Mouse (Mus musculus) MN1 (cell line): ENCODE results near the gene Zfp3.
"Not testable (repeated sequence)": the region's sequence is repeated elsewhere in the genome, so short reads cannot be mapped to it uniquely, and the experiment has no call there.

ENCODE experiments used
- DNase-seq: peaks from one replicate; pipeline ENCODE4 v3.0.0-alpha.2; 2016; ENCODE audit warnings: low spot score

Gene Zfp3

GRCm38 (mm10) chr11:70760446-70760845 is 3.6 kb upstream of the Zfp3 start:
- not testable (repeated sequence) for DNase-seq

- no peak for DNase-seq
Observed at GRCm38 (mm10) chr11:70762641-70763040, 1.4 kb upstream of the Zfp3 start.

- peak; percentile 69 for DNase-seq
Observed at GRCm38 (mm10) chr11:70763582-70763935, 450 bp upstream of the Zfp3 start.

GRCm38 (mm10) chr11:70765776-70766445 is 1.9 kb downstream of the Zfp3 start:
- peak; percentile 27 for DNase-seq

GRCm38 (mm10) chr11:70770804-70771203 is 6.8 kb downstream of the Zfp3 start:
- no peak for DNase-seq

- DNase-seq, result peak; percentile 70
Observed at GRCm38 (mm10) chr11:70776830-70777571, 13.0 kb downstream of the Zfp3 start.

GRCm38 (mm10) chr11:70777634-70778033 is 13.6 kb downstream of the Zfp3 start:
- no peak for DNase-seq

GRCm38 (mm10) chr11:70778058-70778457 is 14.0 kb downstream of the Zfp3 start:
- peak; percentile 57 for DNase-seq

GRCm38 (mm10) chr11:70785908-70786307 is 21.9 kb downstream of the Zfp3 start:
- DNase-seq, result no peak

- no peak for DNase-seq
Observed at GRCm38 (mm10) chr11:70787052-70787451, 23.0 kb downstream of the Zfp3 start.

- DNase-seq, result no peak
Observed at GRCm38 (mm10) chr11:70788972-70789655, 25.1 kb downstream of the Zfp3 start.

GRCm38 (mm10) chr11:70790426-70790825 is 26.4 kb downstream of the Zfp3 start:
- DNase-seq, result no peak

GRCm38 (mm10) chr11:70790874-70791551 is 27.0 kb downstream of the Zfp3 start:
- DNase-seq, result no peak

- DNase-seq, result no peak
Observed at GRCm38 (mm10) chr11:70791676-70792075, 27.7 kb downstream of the Zfp3 start.

- DNase-seq, result no peak
Observed at GRCm38 (mm10) chr11:70792409-70792808, 28.4 kb downstream of the Zfp3 start.

- DNase-seq, result no peak
Observed at GRCm38 (mm10) chr11:70802208-70802864, 38.3 kb downstream of the Zfp3 start.

- DNase-seq, result no peak
Observed at GRCm38 (mm10) chr11:70802865-70803261, 38.9 kb downstream of the Zfp3 start.

- DNase-seq, result no peak
Observed at GRCm38 (mm10) chr11:70803711-70804200, 39.7 kb downstream of the Zfp3 start.

- no peak for DNase-seq
Observed at GRCm38 (mm10) chr11:70804395-70804794, 40.4 kb downstream of the Zfp3 start.

GRCm38 (mm10) chr11:70805641-70806175 is 41.7 kb downstream of the Zfp3 start:
- no peak for DNase-seq

- DNase-seq, result no peak
Observed at GRCm38 (mm10) chr11:70806697-70807096, 42.7 kb downstream of the Zfp3 start.
